Comparison of ENCODE assay signal across 24 mouse cellular contexts in the genomic region with DNA sequence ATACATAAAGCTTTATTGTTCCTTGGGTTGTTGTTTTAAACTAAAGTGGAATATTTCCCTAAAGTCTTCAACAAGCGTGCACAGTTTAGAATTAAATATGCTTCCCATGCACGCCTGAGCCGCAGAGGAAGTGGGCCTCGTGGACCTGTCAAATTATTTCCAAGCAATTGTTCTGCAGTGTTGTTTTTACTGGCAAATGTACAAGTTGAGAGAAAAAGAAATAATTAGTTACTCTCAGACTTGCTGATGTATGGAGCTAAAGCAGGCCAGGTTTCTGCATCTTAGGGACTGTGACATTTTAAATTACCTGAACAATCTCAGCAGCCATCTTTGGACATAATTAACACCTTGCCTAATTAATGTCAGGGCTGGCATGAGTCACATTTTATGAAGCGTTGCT. TPM values are rescaled to one million over a fixed set of nuclear protein-coding genes. Genes with fewer than 3 reads are reported as not detected.
A peak's percentile ranks its signal among the peaks of the same experiment; 100 is the strongest.
DNase-seq lines count a peak whose midpoint lies in the region; ATAC-seq and TF ChIP-seq lines count a peak whose summit lies in the region.
"Had no signal": no experiment of that assay in that cellular context is flagged by ENCODE, and none has a peak within 500 bp of the region (broad histone marks: within the 10 kb centered on the region; RNA-seq: fewer than 3 reads in every experiment).

No protein-coding gene starts in this region.

- H3K4me1 ChIP-seq in forebrain, embryonic 15.5 days: peaks cover 15% of the 10 kb centered on the region
- H3K4me1 ChIP-seq in forebrain, postnatal 0 days (ENCODE audit: insufficient read depth): no peaks in the 10 kb centered on the region
- H3K4me1 ChIP-seq in hindbrain, embryonic 15.5 days (replicated peaks): peaks cover 13% of the 10 kb centered on the region
- no peaks in the 10 kb centered on the region for H3K4me1 ChIP-seq in hindbrain, embryonic 11.5 days (replicated peaks; ENCODE audit: control insufficient read depth, insufficient read depth, low read length)
- H3K4me1 ChIP-seq in lung, embryonic 14.5 days (ENCODE audit: insufficient read depth): no peaks in the 10 kb centered on the region
- H3K4me1 ChIP-seq: liver, embryonic 13.5 days had no signal

- H3K27me3 ChIP-seq in forebrain, embryonic 15.5 days: 0 out of 2 replicates have a peak, but pooled peaks cover 2% of the 10 kb centered on the region
- no peaks in the 10 kb centered on the region for H3K27me3 ChIP-seq in forebrain, postnatal 0 days (ENCODE audit: insufficient read depth, low read length)
- no peaks in the 10 kb centered on the region for H3K27me3 ChIP-seq in hindbrain, embryonic 15.5 days
- H3K27me3 ChIP-seq in hindbrain, embryonic 11.5 days (ENCODE audit: control insufficient read depth, insufficient read depth, low read length): no peaks in the 10 kb centered on the region
- H3K27me3 ChIP-seq in lung, embryonic 14.5 days (ENCODE audit: insufficient read depth, low read length): no peaks in the 10 kb centered on the region
- H3K27me3 ChIP-seq: CH12.LX; limb, embryonic 13.5 days; liver, embryonic 13.5 days; lung, embryonic 15.5 days; neural tube, embryonic 12.5 days had no signal

- no peaks in the 10 kb centered on the region for H3K9me3 ChIP-seq in forebrain, embryonic 15.5 days
- H3K9me3 ChIP-seq in forebrain, postnatal 0 days (ENCODE audit: low read length): no peaks in the 10 kb centered on the region
- no peaks in the 10 kb centered on the region for H3K9me3 ChIP-seq in hindbrain, embryonic 15.5 days
- H3K9me3 ChIP-seq in hindbrain, embryonic 11.5 days (ENCODE audit: control insufficient read depth, low read length): no peaks in the 10 kb centered on the region
- H3K9me3 ChIP-seq in lung, embryonic 14.5 days (ENCODE audit: low read depth, low read length): no peaks in the 10 kb centered on the region
- H3K9me3 ChIP-seq: limb, embryonic 13.5 days; liver, embryonic 13.5 days; lung, embryonic 15.5 days; midbrain, embryonic 10.5 days; neural tube, embryonic 12.5 days had no signal

- H3K4me2 ChIP-seq in forebrain, embryonic 15.5 days (replicated peaks): no peak overlapping the region
- H3K4me2 ChIP-seq in forebrain, postnatal 0 days (ENCODE audit: low read depth): no peak overlapping the region
- 0 out of 2 replicates have a peak overlapping the region, but pooled peaks have one; percentile 15 for H3K4me2 ChIP-seq in hindbrain, embryonic 15.5 days
- no peak overlapping the region for H3K4me2 ChIP-seq in hindbrain, embryonic 11.5 days (replicated peaks; ENCODE audit: low read depth, low read length)
- H3K4me2 ChIP-seq in lung, embryonic 14.5 days: no peak overlapping the region
- H3K4me2 ChIP-seq: limb, embryonic 13.5 days; liver, embryonic 13.5 days; lung, embryonic 15.5 days; neural tube, embryonic 12.5 days had no signal

- no peak for TF ChIP-seq CTCF in forebrain, postnatal 0 days (IDR thresholded peaks at IDR 0.05; ENCODE audit: low read depth)
- TF ChIP-seq CTCF in lung, embryonic 14.5 days (IDR thresholded peaks at IDR 0.05; ENCODE audit: low read depth): no peak

- H3K9ac ChIP-seq in forebrain, embryonic 15.5 days (replicated peaks): no peak overlapping the region
- H3K9ac ChIP-seq in forebrain, postnatal 0 days: no peak overlapping the region
- no peak overlapping the region for H3K9ac ChIP-seq in hindbrain, embryonic 15.5 days
- no peak overlapping the region for H3K9ac ChIP-seq in hindbrain, embryonic 11.5 days (ENCODE audit: low read depth, low read length)
- H3K9ac ChIP-seq in lung, embryonic 14.5 days: no peak overlapping the region
- H3K9ac ChIP-seq: limb, embryonic 13.5 days; liver, embryonic 13.5 days; lung, embryonic 15.5 days; neural tube, embryonic 12.5 days had no signal

- no peaks in the 10 kb centered on the region for H3K36me3 ChIP-seq in forebrain, embryonic 15.5 days
- no peaks in the 10 kb centered on the region for H3K36me3 ChIP-seq in forebrain, postnatal 0 days (ENCODE audit: insufficient read depth)
- no peaks in the 10 kb centered on the region for H3K36me3 ChIP-seq in hindbrain, embryonic 15.5 days
- H3K36me3 ChIP-seq in hindbrain, embryonic 11.5 days (ENCODE audit: control insufficient read depth, insufficient read depth, low read length): no peaks in the 10 kb centered on the region
- no peaks in the 10 kb centered on the region for H3K36me3 ChIP-seq in lung, embryonic 14.5 days (ENCODE audit: insufficient read depth)
- H3K36me3 ChIP-seq: limb, embryonic 13.5 days; liver, embryonic 13.5 days; lung, embryonic 15.5 days; midbrain, embryonic 10.5 days; neural tube, embryonic 12.5 days had no signal

- ATAC-seq in forebrain, embryonic 15.5 days (replicated peaks): peak; percentile 55
- ATAC-seq in forebrain, postnatal 0 days: no peak
- ATAC-seq in hindbrain, embryonic 15.5 days (ENCODE audit: low FRiP score, low read depth): no peak
- ATAC-seq in hindbrain, embryonic 11.5 days (ENCODE audit: low FRiP score): no peak
- no peak for ATAC-seq in lung, embryonic 14.5 days (ENCODE audit: insufficient read depth)
- ATAC-seq: hindbrain, embryonic 16.5 days; intestine, embryonic 16.5 days had no signal

- WGBS in forebrain, embryonic 15.5 days: 14% methylated on average over 5 of the region's 5 CpGs
- 22% methylated on average over 5 of the region's 5 CpGs for WGBS in forebrain, postnatal 0 days
- 35% methylated on average over 5 of the region's 5 CpGs for WGBS in hindbrain, embryonic 15.5 days
- WGBS in hindbrain, embryonic 11.5 days: 71% methylated on average over 5 of the region's 5 CpGs
- WGBS in lung, embryonic 14.5 days: 58% methylated on average over 5 of the region's 5 CpGs

- no peak for DNase-seq in forebrain, postnatal 0 days
- DNase-seq in hindbrain, embryonic 11.5 days (ENCODE audit: low spot score): no peak
- DNase-seq in lung, embryonic 14.5 days: peak; percentile 16
- DNase-seq in lung, postnatal 36 days: no peak
- no peak for DNase-seq in cerebellum, postnatal 10 days
- DNase-seq: adrenal gland, postnatal 25 days; cerebellum, adult 18-20 months; cerebellum, postnatal 36 days; heart, postnatal 10 days; liver, embryonic 13.5 days; thymus, postnatal 36 days had no signal

- H3K4me3 ChIP-seq in forebrain, embryonic 15.5 days: no peak overlapping the region
- H3K4me3 ChIP-seq in forebrain, postnatal 0 days (ENCODE audit: low read depth, low read length): no peak overlapping the region
- no peak overlapping the region for H3K4me3 ChIP-seq in hindbrain, embryonic 15.5 days
- H3K4me3 ChIP-seq in hindbrain, embryonic 11.5 days (ENCODE audit: low read depth, low read length): no peak overlapping the region
- H3K4me3 ChIP-seq in lung, embryonic 14.5 days (ENCODE audit: low read depth, low read length): no peak overlapping the region
- H3K4me3 ChIP-seq: limb, embryonic 13.5 days; liver, embryonic 13.5 days; lung, embryonic 15.5 days; midbrain, embryonic 10.5 days; neural tube, embryonic 12.5 days had no signal

- no peak overlapping the region for H3K27ac ChIP-seq in forebrain, embryonic 15.5 days (replicated peaks)
- H3K27ac ChIP-seq in forebrain, postnatal 0 days (ENCODE audit: low read depth, low read length): no peak overlapping the region
- no peak overlapping the region for H3K27ac ChIP-seq in hindbrain, embryonic 15.5 days (replicated peaks)
- no peak overlapping the region for H3K27ac ChIP-seq in hindbrain, embryonic 11.5 days (ENCODE audit: low read depth, low read length)
- H3K27ac ChIP-seq in lung, embryonic 14.5 days (ENCODE audit: low read depth): no peak overlapping the region
- H3K27ac ChIP-seq: limb, embryonic 13.5 days; liver, embryonic 13.5 days; lung, embryonic 15.5 days; macrophage; midbrain, embryonic 10.5 days; neural tube, embryonic 12.5 days had no signal

RNA-seq across cellular contexts. Expression of a gene that starts 58.3 kb away (rescaled TPM):
- 0.70 and 1.9 TPM in 2 replicates for polyA plus RNA-seq in forebrain, embryonic 15.5 days (2015; fragmentation: Nextera tagmentation; extraction: Ambion mirVana)
- 1.1 and 1.6 TPM in 2 replicates for total RNA-seq in forebrain, postnatal 0 days (2014; rRNA removed)
- polyA plus RNA-seq in forebrain, postnatal 0 days (2015; fragmentation: Nextera tagmentation; extraction: Ambion mirVana): 0.83 and 1.5 TPM in 2 replicates
- polyA plus RNA-seq in hindbrain, embryonic 15.5 days (2015; fragmentation: Nextera tagmentation; extraction: Ambion mirVana): 0.31 and 1.2 TPM in 2 replicates
- 0.66 and 0.68 TPM in 2 replicates for polyA plus RNA-seq in hindbrain, embryonic 11.5 days (2014; fragmentation: Nextera tagmentation; extraction: Ambion mirVana)
- polyA plus RNA-seq in lung, embryonic 14.5 days (2014; fragmentation: Nextera tagmentation; extraction: Ambion mirVana): 0.23 TPM in 1 of 2 replicates, not detected in the other
- total RNA-seq: adrenal gland, postnatal 25 days; CH12.LX; gastrocnemius, adult 8-10 months; granulocyte monocyte progenitor cell, adult 5-6 weeks; heart, postnatal 10 days; MEL had no signal
- polyA plus RNA-seq: intestine, embryonic 16.5 days; liver, embryonic 13.5 days; macrophage; midbrain, embryonic 10.5 days; neural tube, embryonic 12.5 days had no signal
